Mouse (Mus musculus) kidney, adult 2 months (tissue): Measurements from ENCODE around the gene Atxn7l2.

Experiments used
- CTCF ChIP-seq: fragments of 200-500 bp; conservative IDR thresholded peaks from 2 replicates; pipeline ENCODE4 v1.5.1; 2011; ENCODE audit warnings: low read depth, mild to moderate bottlenecking, control low read depth, low read length, moderate library complexity, mixed read lengths; ENCODE audit not compliant: insufficient read depth, insufficient read length
- POLR2A ChIP-seq: fragments of 200-500 bp; IDR thresholded peaks from one replicate; pipeline ENCODE4 v1.6.1; 2011; ENCODE audit warnings: low read depth, low read length, control low read depth

- TF ChIP-seq CTCF (no peak), POLR2A (no peak)
These were observed 8.2 kb downstream of the Atxn7l2 start for GRCm38 (mm10) chr3:108202506-108202905.
